Mouse (Mus musculus): ENCODE measurements at regions not wholly inside any gene's neighbourhood (a gene's known extent, or its start where the extent isn't known, plus 50 kb on each side); places are given as distances from the start of the nearest gene placed in this dataset.
A peak's percentile ranks its signal among the peaks of the same experiment; 100 is the strongest.
"Not testable (repeated sequence)": the region's sequence is repeated elsewhere in the genome, so short reads cannot be mapped to it uniquely, and the experiment has no call there.

- DNase-seq (ENCODE audit: low spot score in 2 of 2): no peak
Observed at GRCm38 (mm10) chr15:41920270-41920669, 1786.1 kb downstream of the 9330182O14Rik start.

GRCm38 (mm10) chr15:41936697-41937096 lies 1802.5 kb downstream of the 9330182O14Rik start:
- no peak for DNase-seq (ENCODE audit: low spot score in 2 of 2)

- DNase-seq (ENCODE audit: low spot score in 2 of 2): no peak
Observed at GRCm38 (mm10) chr15:41945226-41945625, 1811.1 kb downstream of the 9330182O14Rik start.

DNA sequence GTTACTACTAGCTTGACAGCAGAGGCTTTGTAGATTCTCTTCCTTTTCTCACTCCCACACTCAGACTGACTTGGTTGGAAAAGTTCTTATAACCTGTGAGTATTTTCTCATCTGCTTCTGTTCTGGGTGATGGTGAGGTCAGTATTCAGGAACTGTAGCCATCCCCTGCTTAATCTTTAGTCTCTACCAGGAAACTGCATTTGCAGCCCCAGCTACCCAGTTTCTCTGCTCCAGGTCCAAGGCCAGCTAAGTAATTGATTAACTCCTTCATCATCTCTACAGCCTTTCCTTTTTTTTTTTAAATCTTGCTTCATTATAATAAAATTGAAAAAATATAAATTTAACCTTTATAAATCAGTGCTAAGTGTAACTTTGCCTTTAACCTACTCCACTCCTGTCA lies 1813.7 kb downstream of the 9330182O14Rik start:
- DNase-seq (ENCODE audit: low spot score in 2 of 2): no peak

DNA sequence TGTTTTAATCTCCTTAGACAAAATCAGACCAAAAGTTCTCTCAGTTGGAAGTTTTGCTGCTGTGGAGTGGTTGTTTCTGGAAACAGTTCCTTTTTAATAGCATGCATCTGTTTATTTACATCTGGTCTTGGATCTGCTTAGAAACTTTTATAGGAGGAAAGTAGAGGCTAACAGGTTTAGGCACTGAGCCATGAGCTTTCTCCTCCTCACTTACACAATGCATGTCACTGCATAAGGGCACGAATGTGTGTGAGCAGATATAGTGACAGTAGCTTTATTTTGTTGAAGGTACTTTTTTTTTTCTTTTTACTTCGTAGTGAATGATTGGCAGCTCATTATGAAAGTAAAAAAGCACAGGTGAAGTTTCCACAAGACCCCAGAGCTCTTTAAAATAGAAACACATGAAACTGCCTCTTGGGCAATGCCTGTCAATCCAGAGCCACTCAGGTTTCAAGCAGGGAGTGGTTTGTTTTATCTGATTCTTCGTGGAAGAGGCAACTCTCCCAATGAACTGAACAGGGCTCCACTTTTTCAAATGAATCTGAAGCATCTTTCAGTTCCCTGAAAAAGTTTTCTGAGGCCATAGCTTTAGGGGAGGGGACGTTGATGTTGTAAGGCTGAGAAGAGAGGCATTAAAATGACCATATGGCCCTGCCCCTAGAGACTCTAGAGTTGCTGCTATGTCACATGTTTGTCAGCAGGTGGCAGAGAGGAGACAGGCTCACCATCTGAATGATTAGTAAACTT lies 1814.4 kb downstream of the 9330182O14Rik start:
- no peak for DNase-seq (ENCODE audit: low spot score in 2 of 2)

DNA sequence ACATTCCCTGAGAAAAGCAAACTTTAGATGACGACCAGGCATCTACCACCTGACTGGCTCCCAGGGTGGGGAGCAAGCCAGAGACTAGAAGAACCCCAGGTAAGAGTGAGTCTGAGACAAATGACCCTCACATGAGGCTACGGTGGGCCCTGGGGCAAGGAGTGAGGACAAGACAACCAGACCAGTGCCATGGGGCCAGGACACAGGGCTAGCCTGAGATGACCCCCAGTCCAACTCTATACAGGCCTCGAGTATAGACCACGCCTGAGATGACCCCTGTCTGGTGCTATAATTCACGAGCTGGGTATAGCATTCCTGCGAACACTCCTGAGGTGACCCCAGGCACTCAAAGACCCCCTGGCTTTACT lies 1814.9 kb downstream of the 9330182O14Rik start:
- DNase-seq (ENCODE audit: low spot score in 2 of 2): no peak

DNA sequence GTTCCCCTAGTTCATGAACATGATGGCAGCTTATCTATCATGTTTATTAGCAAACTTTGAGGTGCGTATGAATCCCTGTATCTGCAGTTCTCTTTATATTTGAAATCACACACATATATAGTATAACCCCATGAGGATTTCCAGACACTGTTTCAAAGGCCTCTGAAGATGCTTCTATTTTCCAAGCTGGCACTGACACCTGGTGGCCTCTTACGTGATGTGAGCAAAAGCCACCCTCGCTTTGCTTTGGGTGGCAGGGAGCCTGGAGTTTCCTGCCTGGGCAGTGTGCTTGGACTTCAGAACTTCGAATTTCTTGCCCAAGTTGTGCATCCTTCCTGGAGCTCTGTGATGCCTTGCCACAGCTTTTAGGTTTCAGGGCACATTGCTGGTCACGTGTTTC lies 1817.1 kb downstream of the 9330182O14Rik start:
- DNase-seq (ENCODE audit: low spot score in 2 of 2): no peak

DNA sequence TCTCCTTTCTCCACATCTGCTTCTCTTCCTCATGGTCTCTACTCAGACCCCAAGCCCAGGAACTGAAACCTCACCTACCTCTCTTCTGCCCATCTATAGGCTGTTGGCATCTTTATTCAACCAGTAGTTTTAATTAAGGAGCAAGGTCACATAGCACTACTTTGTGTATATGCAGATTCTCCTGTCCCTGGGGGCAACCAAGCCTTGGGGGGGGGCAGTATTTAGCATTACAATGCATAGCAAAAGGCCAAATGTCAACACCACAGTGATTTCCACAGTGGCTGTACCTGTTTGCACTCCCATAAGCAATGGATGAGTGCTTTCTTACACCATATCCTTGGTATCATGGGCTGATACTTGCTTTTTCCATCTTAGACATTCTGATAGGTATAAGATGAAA lies 1826.4 kb downstream of the 9330182O14Rik start:
- no peak for DNase-seq (ENCODE audit: low spot score in 2 of 2)

DNA sequence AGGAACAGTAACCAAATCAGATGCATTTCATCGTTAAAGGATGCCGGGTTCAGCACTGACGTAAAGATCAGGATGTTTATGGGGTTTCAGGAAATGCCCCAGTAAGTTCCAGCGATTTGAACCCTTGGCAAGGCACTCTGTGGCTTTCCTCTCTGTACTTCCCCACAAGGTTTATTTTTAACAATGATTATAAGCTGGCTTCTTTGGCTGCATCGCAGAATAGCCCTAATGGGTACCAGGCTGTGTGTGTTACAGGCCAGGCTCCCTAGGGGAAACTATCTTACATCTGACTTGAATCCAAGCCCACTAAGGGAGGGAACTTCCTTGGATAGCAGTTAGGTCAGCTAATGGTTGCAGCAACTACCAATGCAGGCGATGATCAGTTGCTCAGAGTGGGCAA lies 1836.7 kb downstream of the 9330182O14Rik start:
- no peak for DNase-seq (ENCODE audit: low spot score in 2 of 2)

DNA sequence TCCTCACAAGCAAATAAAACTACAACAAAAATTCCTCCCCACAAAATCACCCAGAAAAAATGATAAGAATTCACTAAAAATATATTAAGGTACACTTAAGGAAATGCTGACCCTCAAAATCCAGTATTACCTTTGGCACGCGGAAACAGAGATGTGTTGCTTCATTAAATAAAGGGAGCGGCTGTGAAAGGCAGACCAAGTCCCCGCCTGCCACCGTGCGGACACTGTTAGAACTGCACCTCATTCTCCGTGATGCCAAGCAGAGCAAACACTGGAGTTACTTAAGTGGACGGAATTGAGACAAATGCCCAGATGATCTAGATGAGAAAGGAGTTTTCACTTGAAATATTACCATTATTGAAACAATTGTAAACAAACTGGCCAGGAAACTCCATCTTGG lies 1839.1 kb downstream of the 9330182O14Rik start:
- DNase-seq (ENCODE audit: low spot score in 2 of 2): peak; percentile 52 to 68

GRCm38 (mm10) chr15:41977196-41977595 lies 1843.0 kb downstream of the 9330182O14Rik start:
- no peak for DNase-seq (ENCODE audit: low spot score in 2 of 2)

GRCm38 (mm10) chr15:41977649-41978231 lies 1843.6 kb downstream of the 9330182O14Rik start:
- DNase-seq (ENCODE audit: low spot score in 2 of 2): no peak

- no peak for DNase-seq (ENCODE audit: low spot score in 2 of 2)
Observed at GRCm38 (mm10) chr15:41983261-41983660, 1849.1 kb downstream of the 9330182O14Rik start.

DNA sequence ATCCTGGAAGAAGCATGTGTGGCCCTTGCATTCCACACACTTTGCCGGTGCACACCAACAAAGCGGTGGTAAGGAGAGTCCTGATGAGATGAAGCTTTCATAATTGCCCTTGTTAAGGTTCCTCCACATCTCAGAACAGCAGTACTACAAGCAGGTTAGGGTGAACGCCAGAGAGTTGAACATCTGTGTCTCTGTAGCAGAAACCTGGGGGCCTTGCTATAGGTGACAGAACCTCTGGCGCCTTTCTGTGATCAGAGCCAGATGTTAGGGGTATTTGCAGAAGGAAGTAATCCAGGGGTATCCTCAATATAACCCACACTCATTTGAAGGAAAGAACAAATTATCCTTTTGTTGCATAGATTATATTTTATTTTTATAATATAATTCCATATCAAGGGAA lies 1850.1 kb downstream of the 9330182O14Rik start:
- no peak for DNase-seq (ENCODE audit: low spot score in 2 of 2)

- DNase-seq (ENCODE audit: low spot score in 2 of 2): no peak
Observed at GRCm38 (mm10) chr15:41986264-41986663, 1852.1 kb downstream of the 9330182O14Rik start.

GRCm38 (mm10) chr15:41989065-41989464 lies 1854.9 kb downstream of the 9330182O14Rik start:
- DNase-seq (ENCODE audit: low spot score in 2 of 2): no peak

DNA sequence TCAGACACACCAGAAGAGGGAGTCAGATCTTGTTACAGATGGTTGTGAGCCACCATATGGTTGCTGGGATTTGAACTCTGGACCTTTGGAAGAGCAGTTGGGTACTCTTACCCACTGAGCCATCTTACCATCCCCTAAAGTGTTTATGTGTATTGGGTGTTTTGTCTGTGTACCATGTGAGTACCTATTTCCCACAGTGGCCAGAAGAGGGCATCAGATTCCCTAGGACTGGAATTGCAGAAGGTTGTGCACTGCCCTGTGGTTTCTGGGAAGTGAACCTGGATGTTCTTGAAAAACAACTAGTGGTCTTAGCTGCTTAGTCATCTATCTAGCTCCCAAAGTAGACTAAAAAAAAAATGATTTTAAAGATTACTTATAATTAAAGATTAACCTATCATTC lies 1857.7 kb downstream of the 9330182O14Rik start:
- no peak for DNase-seq (ENCODE audit: low spot score in 2 of 2)

GRCm38 (mm10) chr15:42032286-42032685 lies 1898.1 kb downstream of the 9330182O14Rik start:
- not testable (repeated sequence) for DNase-seq (ENCODE audit: low spot score in 2 of 2)

DNA sequence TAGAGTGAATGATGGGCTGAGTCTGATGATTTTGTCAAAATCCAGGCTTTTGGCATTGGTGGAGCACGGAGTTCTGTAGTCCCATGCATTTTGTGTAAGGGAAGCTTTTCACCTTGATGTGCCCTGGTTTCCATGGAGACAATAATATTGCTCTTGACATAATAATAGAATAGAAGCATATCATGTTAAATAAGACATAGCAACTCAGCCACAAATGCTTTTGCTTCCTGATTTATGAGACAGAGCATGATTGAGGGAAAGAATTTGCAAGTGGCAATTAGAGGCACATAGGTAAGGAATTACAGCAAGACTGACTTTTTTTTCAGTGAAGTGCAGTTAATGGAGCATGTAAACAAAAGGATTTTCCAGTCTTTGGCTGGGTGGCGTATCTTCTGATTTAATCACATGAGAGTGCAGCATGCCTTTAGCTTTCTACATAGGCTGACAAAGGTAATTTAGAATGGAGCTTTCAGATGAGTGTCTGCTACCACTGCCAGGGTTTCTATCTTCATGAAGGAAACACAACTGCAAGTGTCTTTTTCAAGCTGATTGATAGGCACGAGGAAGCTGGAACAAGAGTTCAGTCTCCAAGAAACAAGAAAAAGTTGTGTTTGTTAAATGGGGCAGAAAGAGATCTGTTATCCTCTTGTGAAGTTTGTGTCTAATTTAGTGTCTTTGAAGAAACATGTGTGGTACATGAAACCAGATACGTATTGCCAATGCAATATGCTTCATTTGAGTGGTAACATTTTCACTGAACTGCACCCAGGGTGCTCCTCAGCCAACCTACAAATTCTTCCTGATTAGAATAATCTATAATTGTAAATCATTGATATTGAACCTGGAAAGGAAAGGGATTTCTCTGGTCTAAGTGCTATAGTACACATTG lies 1913.2 kb downstream of the 9330182O14Rik start:
- no peak for DNase-seq (ENCODE audit: low spot score in 2 of 2)

GRCm38 (mm10) chr15:42056772-42057171 lies 1922.6 kb downstream of the 9330182O14Rik start:
- no peak for DNase-seq (ENCODE audit: low spot score in 2 of 2)

DNA sequence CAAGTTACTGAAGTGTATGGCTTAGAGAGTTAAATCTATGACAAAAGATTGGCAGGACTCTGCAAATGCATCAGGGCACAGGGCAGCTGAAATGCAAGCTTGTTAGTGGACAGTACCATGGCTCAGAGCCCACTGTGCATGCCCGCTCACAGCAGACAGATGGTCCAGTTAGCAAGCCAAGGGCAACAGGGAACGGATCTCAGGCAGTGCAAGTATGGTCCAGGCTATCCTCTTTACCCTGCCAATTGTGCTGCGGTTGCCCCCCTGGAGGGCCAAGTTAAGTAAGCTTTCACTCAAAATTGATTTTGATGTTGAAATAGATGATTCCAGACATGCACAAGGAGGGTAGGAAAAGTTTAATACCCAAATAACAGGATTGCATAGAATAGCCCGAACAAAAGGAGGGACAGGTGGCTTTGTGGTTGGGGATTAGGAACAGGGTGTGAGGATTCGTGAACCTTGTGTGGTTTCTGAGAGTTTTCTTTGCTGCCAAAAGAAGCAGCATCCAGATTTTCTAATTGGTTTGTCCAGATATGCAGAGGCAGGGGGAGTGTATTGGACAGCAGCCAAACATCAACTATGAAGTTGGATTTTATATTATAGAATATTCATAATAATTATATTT lies 1934.2 kb downstream of the 9330182O14Rik start:
- no peak for DNase-seq (ENCODE audit: low spot score in 2 of 2)

DNA sequence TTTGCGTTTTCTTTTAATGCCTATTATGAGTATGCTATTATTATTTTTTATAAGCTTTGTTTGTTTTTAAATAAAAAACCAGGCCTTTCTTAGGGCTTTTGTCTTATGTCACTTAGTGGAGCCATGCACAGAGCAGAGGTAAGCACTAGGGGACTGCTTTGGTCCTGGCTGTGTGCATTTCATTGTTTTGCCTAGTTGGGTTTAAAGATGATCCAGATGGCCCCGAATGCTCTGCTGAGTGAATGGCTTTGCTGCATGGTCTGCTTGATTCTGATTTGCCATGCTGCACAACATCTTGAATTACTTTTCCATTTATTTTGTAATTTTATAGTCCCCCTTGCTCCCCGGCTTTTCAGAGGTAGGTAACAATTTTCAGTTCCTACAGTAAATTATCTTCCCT lies 1934.9 kb downstream of the 9330182O14Rik start:
- DNase-seq (ENCODE audit: low spot score in 2 of 2): no peak

Data from adrenal gland, postnatal 4 days (tissue).